Mouse (Mus musculus) macrophage (primary cell): ENCODE measurements at regions not wholly inside any gene's neighbourhood (a gene's known extent, or its start where the extent isn't known, plus 50 kb on each side); places are given as distances from the start of the nearest gene placed in this dataset.

Experiments
- H3K27ac ChIP-seq: fragments of 350-480 bp; formaldehyde crosslinking; 2 replicates; pipeline ENCODE4 v1.9.0; 2021
- H3K36me3 ChIP-seq: fragments of 350-480 bp; formaldehyde crosslinking; 2 replicates; pipeline ENCODE4 v1.9.0; 2021; ENCODE audit errors: inconsistent target
- H3K4me3 ChIP-seq: fragments of 350-480 bp; formaldehyde crosslinking; 2 replicates; pipeline ENCODE4 v1.9.0; 2021; ENCODE audit errors: inconsistent target
- H3K79me2 ChIP-seq: fragments of 350-480 bp; formaldehyde crosslinking; 2 replicates; pipeline ENCODE4 v1.9.0; 2021; ENCODE audit errors: inconsistent target
- WGBS: methylation state at CpG from one replicate; pipeline ENCODE4 v1.1.7; 2026; ENCODE audit warnings: inconsistent platforms; ENCODE audit not compliant: missing documents; 5-methylcytosine and 5-hydroxymethylcytosine counted together

- no peak overlapping the region for H3K27ac ChIP-seq
- no peaks in the 10 kb centered on the region for H3K79me2 ChIP-seq
- no peak overlapping the region for H3K4me3 ChIP-seq
- WGBS: 40% methylated on average over 2 of the region's 2 CpGs
- H3K36me3 ChIP-seq: no peaks in the 10 kb centered on the region
These were observed 301.6 kb downstream of the Lmo4 start for GRCm38 (mm10) chr3:143903421-143903820.

GRCm38 (mm10) chr3:143880813-143881212, 324.2 kb downstream of the Lmo4 start:
- H3K4me3 ChIP-seq: no peak overlapping the region
- 87% methylated on average over 2 of the region's 2 CpGs for WGBS
- H3K27ac ChIP-seq: no peak overlapping the region
- no peaks in the 10 kb centered on the region for H3K79me2 ChIP-seq
- H3K36me3 ChIP-seq: no peaks in the 10 kb centered on the region

GRCm38 (mm10) chr3:143873876-143874275, 331.1 kb downstream of the Lmo4 start:
- Histone ChIP-seq H3K79me2 (no peaks in the 10 kb centered on the region), H3K4me3 (no peak overlapping the region), H3K27ac (no peak overlapping the region), H3K36me3 (no peaks in the 10 kb centered on the region)
- WGBS: 20% methylated on average over 3 of the region's 3 CpGs

GRCm38 (mm10) chr3:143866521-143866920, 338.5 kb downstream of the Lmo4 start:
- WGBS: 83% methylated on average over 4 of the region's 4 CpGs
- no peak overlapping the region for H3K27ac ChIP-seq
- H3K79me2 ChIP-seq: no peaks in the 10 kb centered on the region
- H3K4me3 ChIP-seq: no peak overlapping the region
- no peaks in the 10 kb centered on the region for H3K36me3 ChIP-seq

- H3K79me2 ChIP-seq: no peaks in the 10 kb centered on the region
- WGBS: 94% methylated on average over 7 of the region's 7 CpGs
- no peak overlapping the region for H3K4me3 ChIP-seq
- H3K36me3 ChIP-seq: no peaks in the 10 kb centered on the region
- H3K27ac ChIP-seq: no peak overlapping the region
These were observed 339.4 kb downstream of the Lmo4 start for GRCm38 (mm10) chr3:143865626-143866025.

- no peak overlapping the region for H3K27ac ChIP-seq
- no peaks in the 10 kb centered on the region for H3K36me3 ChIP-seq
- H3K4me3 ChIP-seq: no peak overlapping the region
- no peaks in the 10 kb centered on the region for H3K79me2 ChIP-seq
- WGBS: 59% methylated on average over 10 of the region's 10 CpGs
These were observed 340.5 kb downstream of the Lmo4 start for GRCm38 (mm10) chr3:143864490-143864889.

GRCm38 (mm10) chr3:143862531-143862930, 342.5 kb downstream of the Lmo4 start:
- Histone ChIP-seq H3K27ac (no peak overlapping the region), H3K36me3 (no peaks in the 10 kb centered on the region), H3K4me3 (no peak overlapping the region), H3K79me2 (no peaks in the 10 kb centered on the region)
- WGBS: 76% methylated on average over 11 of the region's 11 CpGs

- Histone ChIP-seq H3K79me2 (no peaks in the 10 kb centered on the region), H3K27ac (no peak overlapping the region), H3K36me3 (no peaks in the 10 kb centered on the region), H3K4me3 (no peak overlapping the region)
- WGBS: 100% methylated on average over 4 of the region's 4 CpGs
These were observed 343.2 kb downstream of the Lmo4 start for GRCm38 (mm10) chr3:143861866-143862265.

- 62% methylated on average over 7 of the region's 7 CpGs for WGBS
- Histone ChIP-seq H3K4me3 (no peak overlapping the region), H3K27ac (no peak overlapping the region), H3K36me3 (no peaks in the 10 kb centered on the region), H3K79me2 (no peaks in the 10 kb centered on the region)
These were observed 369.3 kb downstream of the Lmo4 start for GRCm38 (mm10) chr3:143835611-143836240.

GRCm38 (mm10) chr3:143834725-143835124, 370.3 kb downstream of the Lmo4 start:
- Histone ChIP-seq H3K79me2 (no peaks in the 10 kb centered on the region), H3K36me3 (no peaks in the 10 kb centered on the region), H3K27ac (no peak overlapping the region), H3K4me3 (no peak overlapping the region)
- 4% methylated on average over 2 of the region's 2 CpGs for WGBS

GRCm38 (mm10) chr3:143823395-143823777, 381.6 kb downstream of the Lmo4 start:
- Histone ChIP-seq H3K4me3 (no peak overlapping the region), H3K36me3 (no peaks in the 10 kb centered on the region), H3K27ac (no peak overlapping the region), H3K79me2 (no peaks in the 10 kb centered on the region)
- 57% methylated on average over 1 of the region's 1 CpGs for WGBS

GRCm38 (mm10) chr3:143822564-143823394, 382.2 kb downstream of the Lmo4 start:
- no peaks in the 10 kb centered on the region for H3K79me2 ChIP-seq
- H3K4me3 ChIP-seq: no peak overlapping the region
- no peak overlapping the region for H3K27ac ChIP-seq
- WGBS: 94% methylated on average over 8 of the region's 8 CpGs
- H3K36me3 ChIP-seq: no peaks in the 10 kb centered on the region

- Histone ChIP-seq H3K36me3 (no peaks in the 10 kb centered on the region), H3K27ac (no peak overlapping the region)
- WGBS: 100% methylated on average over 5 of the region's 8 CpGs
These were observed 397.5 kb downstream of the Lmo4 start for GRCm38 (mm10) chr3:143807544-143807943.

GRCm38 (mm10) chr3:143806940-143807339, 398.1 kb downstream of the Lmo4 start:
- no peak overlapping the region for H3K4me3 ChIP-seq
- 93% methylated on average over 3 of the region's 3 CpGs for WGBS

More at GRCm38 (mm10) chr3:143807544-143807943, 397.5 kb downstream of the Lmo4 start:
- Histone ChIP-seq H3K79me2 (no peaks in the 10 kb centered on the region), H3K4me3 (no peak overlapping the region)

GRCm38 (mm10) chr3:143797850-143798249, 407.2 kb downstream of the Lmo4 start:
- Histone ChIP-seq H3K4me3 (no peak overlapping the region), H3K79me2 (no peaks in the 10 kb centered on the region), H3K27ac (no peak overlapping the region), H3K36me3 (no peaks in the 10 kb centered on the region)
- 96% methylated on average over 5 of the region's 5 CpGs for WGBS

More at GRCm38 (mm10) chr3:143806940-143807339, 398.1 kb downstream of the Lmo4 start:
- Histone ChIP-seq H3K27ac (no peak overlapping the region), H3K36me3 (no peaks in the 10 kb centered on the region), H3K79me2 (no peaks in the 10 kb centered on the region)
